Mouse (Mus musculus) heart, postnatal 10 days (tissue): Measurements from ENCODE around the gene Mex3b. TPM values are rescaled to one million over a fixed set of nuclear protein-coding genes. Genes with fewer than 3 reads are reported as not detected.

Experiments
- DNase-seq, 2 experiments: peaks; one replicate each; pipeline ENCODE4 v3.0.0; 2021
- intact Hi-C: fragments of 180-260 bp; cut with DNase I; formaldehyde crosslinking; loops from one replicate; pipeline ENCODE4 v1.15.1; 2025
- total RNA-seq, 2 experiments: library from RNA; stranded (reverse); gene quantifications; 2 replicates each; pipeline ENCODE4 v1.2.3; 2021

Gene Mex3b
- total RNA-seq, 2 experiments from 2014 or later = 7.4 to 11.4 TPM

DNA sequence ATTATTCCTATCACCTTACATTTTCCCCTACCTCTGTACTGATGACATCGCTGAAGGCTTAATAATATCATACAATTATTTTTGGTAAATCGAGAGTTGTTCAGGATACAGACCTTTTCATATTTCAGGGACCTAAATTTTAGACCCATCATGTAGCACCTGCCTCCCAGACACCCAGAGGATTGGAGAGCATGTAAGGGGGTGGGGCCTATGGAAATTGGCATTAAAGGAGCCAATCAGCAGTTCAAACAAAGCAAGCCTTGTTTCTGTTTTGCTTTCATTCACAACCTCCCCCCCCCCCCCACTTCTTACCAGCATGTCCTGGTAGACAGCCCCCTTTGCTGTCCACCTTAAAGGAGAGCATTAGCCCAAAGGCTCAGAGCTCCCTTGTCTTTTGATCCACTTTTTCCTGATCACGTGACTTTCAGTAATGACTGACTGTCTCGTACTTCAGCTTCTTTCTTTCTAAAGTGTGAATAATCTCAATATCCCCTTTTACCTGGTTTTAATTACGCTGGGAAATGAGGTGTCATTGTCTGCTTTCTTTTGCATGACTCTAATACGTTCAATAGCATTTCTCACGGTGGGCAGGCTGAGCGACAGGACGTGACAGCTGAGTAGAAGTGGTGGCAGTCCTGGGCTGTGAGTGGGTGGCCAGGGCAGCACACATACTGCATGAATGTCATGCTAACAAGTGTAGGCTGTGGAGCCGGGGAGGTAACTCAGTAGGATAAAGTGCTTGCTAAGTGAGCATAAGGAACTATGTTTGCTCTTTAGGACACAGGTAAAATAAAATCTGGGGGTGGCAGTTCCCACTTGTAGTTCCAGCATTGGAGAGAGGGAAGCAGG, 43.6 kb downstream of the Mex3b start:
- intact Hi-C loops = no loop called here
- no peak for DNase-seq

DNA sequence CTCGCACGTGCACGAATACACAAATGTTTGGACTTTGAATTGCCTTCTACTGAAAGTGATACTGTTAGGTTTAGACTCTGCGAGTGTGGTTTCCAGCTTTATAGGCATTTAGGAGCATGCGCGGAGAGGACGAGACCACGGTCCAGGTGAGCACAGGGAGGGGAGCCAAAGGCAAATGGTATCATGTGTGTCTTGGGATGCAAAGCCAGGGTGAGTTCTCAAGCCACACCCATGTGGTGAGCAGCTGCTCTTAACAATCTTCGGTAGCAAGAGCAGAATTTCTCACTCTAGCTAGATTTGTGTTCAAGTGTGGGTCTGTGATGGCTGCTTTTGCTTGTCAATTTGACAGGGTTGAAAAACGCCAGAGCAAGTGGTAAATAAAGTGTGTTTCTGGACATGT, 44.4 kb downstream of the Mex3b start:
- DNase-seq = no peak
- intact Hi-C loops = no loop called here

DNA sequence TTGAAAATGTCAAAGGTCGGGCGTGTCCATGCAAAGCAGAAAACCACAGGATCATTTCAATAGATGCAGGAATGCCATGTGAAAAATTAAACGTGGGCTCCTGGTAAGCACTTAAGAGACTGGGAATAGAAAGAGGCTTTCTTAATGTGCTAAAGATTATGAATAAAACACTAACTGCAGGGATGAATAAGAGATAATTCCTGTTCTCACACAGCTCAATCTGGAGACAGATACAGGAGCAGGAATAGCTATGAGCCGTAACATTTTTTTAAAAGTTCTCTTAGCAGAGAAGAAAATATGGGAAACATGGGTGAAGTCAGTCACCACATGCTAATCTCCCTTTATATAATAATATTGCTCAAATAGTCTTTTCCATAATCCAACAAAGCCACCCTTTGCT, 47.2 kb downstream of the Mex3b start:
- DNase-seq = no peak
- intact Hi-C loops = no loop called here

Other genes with a start within 250 kb of the Mex3b start
- gene Saxo2, start 218.8 kb upstream of the Mex3b start, total RNA-seq = 1 to 10 TPM; 1.9 to 3.6 TPM
- gene Efl1, start 218.7 kb upstream of the Mex3b start, total RNA-seq = 10 to 100 TPM; 13.4 to 14.0 TPM